Mouse (Mus musculus): ENCODE data around the gene Aig1.

GRCm38 (mm10) chr10:13878696-13879095 is 9.9 kb upstream of the Aig1 start:
- no peak for TF ChIP-seq CEBPB (IDR thresholded peaks at IDR 0.05; ENCODE audit: low read depth)
- TF ChIP-seq MAX (IDR thresholded peaks at IDR 0.05): no peak
- TF ChIP-seq CTCF (IDR thresholded peaks at IDR 0.05; ENCODE audit: control insufficient read depth, insufficient read depth, insufficient read length): no peak
- TF ChIP-seq MYOG (IDR thresholded peaks at IDR 0.05; ENCODE audit: control insufficient read depth, extremely low read depth, insufficient read length): no peak
